31 mouse cellular contexts compared by ENCODE assay signal in genomic region chr7:139378355-139378754, GRCm38 (mm10).
"Had no signal": no experiment of that assay in that cellular context is flagged by ENCODE, and none has a peak within 500 bp of the region (broad histone marks: within the 10 kb centered on the region; RNA-seq: fewer than 3 reads in every experiment).

No protein-coding gene starts in this region.

- H3K9me3 ChIP-seq: limb, embryonic 10.5 days; limb, embryonic 12.5 days; limb, embryonic 13.5 days; limb, embryonic 15.5 days; liver, embryonic 12.5 days; liver, embryonic 13.5 days; liver, embryonic 15.5 days; lung, embryonic 15.5 days; megakaryocyte, embryonic 14.5 days; midbrain, embryonic 10.5 days; midbrain, embryonic 12.5 days; midbrain, embryonic 13.5 days; midbrain, embryonic 15.5 days; neural tube, embryonic 12.5 days had no signal

- H3K4me1 ChIP-seq: limb, embryonic 10.5 days; limb, embryonic 12.5 days; liver, embryonic 12.5 days; liver, embryonic 13.5 days; liver, embryonic 15.5 days; midbrain, embryonic 10.5 days; midbrain, embryonic 12.5 days; midbrain, embryonic 13.5 days; midbrain, embryonic 15.5 days; neural tube, embryonic 12.5 days had no signal

- H3K4me3 ChIP-seq: limb, embryonic 10.5 days; limb, embryonic 12.5 days; limb, embryonic 13.5 days; limb, embryonic 15.5 days; liver, embryonic 12.5 days; liver, embryonic 13.5 days; liver, embryonic 15.5 days; lung, embryonic 15.5 days; megakaryocyte, embryonic 14.5 days; midbrain, embryonic 10.5 days; midbrain, embryonic 12.5 days; midbrain, embryonic 13.5 days; midbrain, embryonic 15.5 days; myocyte; neural tube, embryonic 12.5 days had no signal

- ATAC-seq: liver, embryonic 12.5 days; liver, postnatal 0 days; lung, postnatal 0 days; midbrain, embryonic 13.5 days; midbrain, embryonic 15.5 days; midbrain, embryonic 16.5 days had no signal

- H3K36me3 ChIP-seq: limb, embryonic 10.5 days; limb, embryonic 12.5 days; limb, embryonic 13.5 days; limb, embryonic 15.5 days; liver, embryonic 12.5 days; liver, embryonic 13.5 days; liver, embryonic 15.5 days; lung, embryonic 15.5 days; midbrain, embryonic 10.5 days; midbrain, embryonic 12.5 days; midbrain, embryonic 13.5 days; midbrain, embryonic 15.5 days; neural tube, embryonic 12.5 days had no signal

- DNase-seq: left cerebral cortex, postnatal 4 days; liver; liver, embryonic 13.5 days; liver, postnatal 0 days; lung, adult 18-20 months; lung, adult 2 months; lung, embryonic 14.5 days; lung, postnatal 14 days; lung, postnatal 36 days; lung, postnatal 4 days; midbrain, embryonic 14.5 days had no signal

- H3K9ac ChIP-seq: limb, embryonic 12.5 days; limb, embryonic 13.5 days; limb, embryonic 15.5 days; liver, embryonic 12.5 days; liver, embryonic 13.5 days; liver, embryonic 14.5 days; liver, embryonic 15.5 days; liver, postnatal 0 days; lung, embryonic 14.5 days; lung, embryonic 15.5 days; midbrain, embryonic 12.5 days; midbrain, embryonic 13.5 days; midbrain, embryonic 15.5 days; neural tube, embryonic 12.5 days had no signal

- H3K27me3 ChIP-seq: limb, embryonic 12.5 days; limb, embryonic 13.5 days; limb, embryonic 15.5 days; liver, embryonic 12.5 days; liver, embryonic 13.5 days; liver, embryonic 15.5 days; lung, embryonic 15.5 days; megakaryocyte, embryonic 14.5 days; midbrain, embryonic 12.5 days; midbrain, embryonic 13.5 days; midbrain, embryonic 15.5 days; neural tube, embryonic 12.5 days had no signal

- H3K27ac ChIP-seq: limb, embryonic 10.5 days; limb, embryonic 12.5 days; limb, embryonic 13.5 days; limb, embryonic 15.5 days; liver, embryonic 12.5 days; liver, embryonic 13.5 days; liver, embryonic 14.5 days; liver, embryonic 15.5 days; lung, embryonic 15.5 days; macrophage; midbrain, embryonic 10.5 days; midbrain, embryonic 12.5 days; midbrain, embryonic 13.5 days; midbrain, embryonic 15.5 days; neural tube, embryonic 12.5 days had no signal

- H3K4me2 ChIP-seq: limb, embryonic 12.5 days; limb, embryonic 13.5 days; limb, embryonic 15.5 days; liver, embryonic 11.5 days; liver, embryonic 12.5 days; liver, embryonic 13.5 days; liver, embryonic 15.5 days; lung, embryonic 14.5 days; lung, embryonic 15.5 days; midbrain, embryonic 11.5 days; midbrain, embryonic 12.5 days; midbrain, embryonic 13.5 days; midbrain, embryonic 15.5 days; neural tube, embryonic 12.5 days had no signal
